Mouse (Mus musculus) ES-Bruce4 (cell line): ENCODE data around the gene Fosl1.

Experiments
- CTCF ChIP-seq: IDR thresholded peaks from one replicate; pipeline ENCODE4 v1.8.1; 2011; ENCODE audit warnings: low read depth, low read length
- EP300 ChIP-seq: IDR thresholded peaks from 2 replicates; pipeline ENCODE4 v1.6.1; 2011; ENCODE audit warnings: low read depth, low read length; ENCODE audit not compliant: insufficient read depth
- POLR2A ChIP-seq: IDR thresholded peaks from one replicate; pipeline ENCODE4 v1.8.1; 2011; ENCODE audit warnings: low read length; ENCODE audit not compliant: insufficient read depth

DNA sequence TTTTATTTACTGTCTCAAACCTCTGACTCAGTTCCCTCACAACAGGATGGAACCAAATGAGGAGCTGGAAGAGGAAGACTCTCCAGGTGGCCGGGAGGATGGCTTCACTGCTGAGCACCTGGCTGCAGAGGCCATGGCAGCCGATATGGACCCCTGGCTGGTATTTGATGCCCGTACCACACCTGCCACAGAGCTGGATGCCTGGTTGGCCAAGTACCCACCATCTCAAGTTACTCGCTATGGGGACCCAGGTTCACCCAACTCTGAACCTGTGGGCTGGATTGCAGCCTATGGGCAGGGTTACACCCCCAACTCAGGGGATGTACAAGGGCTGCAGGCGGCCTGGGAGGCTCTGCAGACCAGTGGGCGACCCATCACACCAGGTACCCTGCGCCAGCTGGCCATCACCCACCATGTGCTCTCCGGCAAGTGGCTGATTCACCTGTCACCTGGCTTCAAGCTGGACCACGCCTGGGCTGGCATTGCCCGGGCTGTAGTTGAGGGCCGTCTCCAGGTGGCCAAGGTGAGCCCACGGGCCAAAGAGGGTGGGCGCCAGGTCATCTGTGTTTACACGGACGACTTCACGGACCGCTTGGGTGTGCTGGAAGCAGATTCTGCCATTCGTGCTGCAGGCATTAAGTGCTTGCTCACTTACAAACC is 21.3 kb upstream of the Fosl1 start:
- TF ChIP-seq CTCF (no peak), EP300 (no peak), POLR2A (no peak)
